Mouse (Mus musculus) MEL (cell line): ENCODE results near the gene Cartpt.

Source experiments
- CHD1 ChIP-seq: IDR thresholded peaks from 2 replicates; pipeline ENCODE4 v1.6.1; 2012; ENCODE audit warnings: low read depth, mild to moderate bottlenecking, inconsistent platforms, low read length, improper control_type of control experiment
- CTCF ChIP-seq, 3 experiments: IDR thresholded peaks in 2 of 3; conservative IDR thresholded peaks in 1 of 3; 2 replicates each; pipeline ENCODE4 v1.5.1; 2011 to 2012; ENCODE audit warnings: low read length in 3 of 3, low read depth in 2 of 3, mild to moderate bottlenecking in 2 of 3, improper control_type of control experiment in 1 of 3, inconsistent platforms in 1 of 3, mixed read lengths in 1 of 3, moderate library complexity in 1 of 3; ENCODE audit not compliant: control insufficient read depth in 1 of 3, insufficient read depth in 1 of 3, poor library complexity in 1 of 3, severe bottlenecking in 1 of 3
- ELF1 ChIP-seq: IDR thresholded peaks from 2 replicates; pipeline ENCODE4 v1.6.1; 2014; ENCODE audit warnings: low read depth, mild to moderate bottlenecking, inconsistent platforms, low read length, improper control_type of control experiment, moderate library complexity
- EP300 ChIP-seq, 2 experiments: IDR thresholded peaks; 2 replicates each; pipeline ENCODE4 v1.6.1; 2011; ENCODE audit warnings: improper control_type of control experiment in 2 of 2, low read length in 2 of 2, low read depth in 1 of 2, mild to moderate bottlenecking in 1 of 2
- ETS1 ChIP-seq: IDR thresholded peaks from 2 replicates; pipeline ENCODE4 v1.6.1; 2012; ENCODE audit warnings: low read depth, mild to moderate bottlenecking, inconsistent platforms, low read length, improper control_type of control experiment, moderate library complexity
- GATA1 ChIP-seq: IDR thresholded peaks from 2 replicates; pipeline ENCODE4 v1.6.1; 2011; ENCODE audit warnings: low read depth, low read length, improper control_type of control experiment
- HCFC1 ChIP-seq: IDR thresholded peaks from 2 replicates; pipeline ENCODE4 v1.6.1; 2012; ENCODE audit warnings: low read depth, mild to moderate bottlenecking, inconsistent platforms, low read length, improper control_type of control experiment, moderate library complexity
- MYC ChIP-seq: IDR thresholded peaks from 2 replicates; pipeline ENCODE4 v1.6.1; 2011; ENCODE audit warnings: low read depth, mild to moderate bottlenecking, low read length, improper control_type of control experiment, moderate library complexity
- POLR2A ChIP-seq, 2 experiments: IDR thresholded peaks; 2 replicates each; pipeline ENCODE4 v1.6.1; 2011 to 2012; ENCODE audit warnings: low read length in 2 of 2, mild to moderate bottlenecking in 2 of 2, control low read depth in 1 of 2, improper control_type of control experiment in 1 of 2, low read depth in 1 of 2, moderate library complexity in 1 of 2; ENCODE audit not compliant: control insufficient read depth in 1 of 2, insufficient read depth in 1 of 2, poor library complexity in 1 of 2
- SIN3A ChIP-seq: IDR thresholded peaks from 2 replicates; pipeline ENCODE4 v1.6.1; 2012; ENCODE audit warnings: low read length, improper control_type of control experiment, inconsistent platforms
- UBTF ChIP-seq: IDR thresholded peaks from 2 replicates; pipeline ENCODE4 v1.6.1; 2012; ENCODE audit warnings: low read depth, mild to moderate bottlenecking, inconsistent platforms, low read length, improper control_type of control experiment, moderate library complexity, borderline replicate concordance; ENCODE audit not compliant: insufficient read depth
- ZMIZ1 ChIP-seq: IDR thresholded peaks from 2 replicates; pipeline ENCODE4 v1.6.1; 2012; ENCODE audit warnings: low read depth, mild to moderate bottlenecking, inconsistent platforms, low read length, improper control_type of control experiment, moderate library complexity
- ZNF384 ChIP-seq: IDR thresholded peaks from 2 replicates; pipeline ENCODE4 v1.6.1; 2012; ENCODE audit warnings: low read depth, mild to moderate bottlenecking, inconsistent platforms, low read length, improper control_type of control experiment

GRCm38 (mm10) chr13:99915632-99916031 is 14.7 kb upstream of the Cartpt start:
- TF ChIP-seq CTCF (IDR thresholded peaks at IDR 0.05 in 2 of 3, conservative IDR thresholded peaks at IDR 0.05 in 1 of 3; ENCODE audit: control insufficient read depth in 1 of 3, insufficient read depth in 1 of 3, low read depth in 2 of 3, low read length in 3 of 3, poor library complexity in 1 of 3, severe bottlenecking in 1 of 3) = no peak
- no peak for TF ChIP-seq ETS1
- TF ChIP-seq HCFC1 = no peak
- TF ChIP-seq GATA1 = no peak
- no peak for TF ChIP-seq ELF1
- no peak for TF ChIP-seq ZMIZ1
- TF ChIP-seq EP300 (IDR thresholded peaks at IDR 0.05; ENCODE audit: low read depth in 1 of 2, low read length in 2 of 2) = no peak
- TF ChIP-seq POLR2A (IDR thresholded peaks at IDR 0.05; ENCODE audit: control insufficient read depth in 1 of 2, insufficient read depth in 1 of 2, low read depth in 1 of 2, low read length in 2 of 2, poor library complexity in 1 of 2) = no peak
- TF ChIP-seq CHD1 = no peak
- no peak for TF ChIP-seq UBTF
- no peak for TF ChIP-seq MYC
- TF ChIP-seq ZNF384 = no peak
- no peak for TF ChIP-seq SIN3A
